Mouse (Mus musculus) CH12.LX (cell line): ENCODE data around the gene Olfr1009. TPM values are rescaled to one million over a fixed set of nuclear protein-coding genes. Genes with fewer than 3 reads are reported as not detected.

Experiments
- DNase-seq: peaks from one replicate; pipeline ENCODE4 v3.0.0-alpha.2; 2013; ENCODE audit errors: extremely low read depth
- H3K27ac ChIP-seq: 2 replicates; pipeline ENCODE4 v1.5.1; 2012; ENCODE audit warnings: low read depth, mild to moderate bottlenecking, control low read depth, moderate library complexity; ENCODE audit not compliant: insufficient read depth
- H3K27me3 ChIP-seq: replicated peaks from 2 replicates; pipeline ENCODE3; 2012; ENCODE audit warnings: inconsistent platforms
- H3K36me3 ChIP-seq, 2 experiments: replicated peaks in 1 of 2; 2 replicates each; pipeline versions ENCODE3 to v1.6.1; 2012; ENCODE audit warnings: inconsistent platforms in 1 of 2, low read length in 1 of 2, mild to moderate bottlenecking in 1 of 2, mixed read lengths in 1 of 2, moderate library complexity in 1 of 2; ENCODE audit not compliant: control insufficient read depth in 1 of 2, insufficient read depth in 1 of 2
- H3K4me1 ChIP-seq, 2 experiments: 2 replicates each; pipeline ENCODE4 v1.6.1; 2012; ENCODE audit warnings: inconsistent platforms in 1 of 2, moderate library complexity in 1 of 2; ENCODE audit not compliant: insufficient read depth in 2 of 2, control insufficient read depth in 1 of 2
- H3K4me2 ChIP-seq: 2 replicates; pipeline ENCODE4 v1.6.1; 2012; ENCODE audit warnings: low read depth, mild to moderate bottlenecking, control low read depth; ENCODE audit not compliant: poor library complexity, insufficient read depth, severe bottlenecking
- H3K4me3 ChIP-seq, 3 experiments: fragments of 150-350 bp in 1 of 3; sonication (generic) in 1 of 3; replicated peaks in 1 of 3; 2 replicates each; pipeline versions ENCODE3 to v1.5.1; 2011 to 2012; ENCODE audit warnings: low read depth in 2 of 3, low read length in 2 of 3, mild to moderate bottlenecking in 2 of 3, moderate library complexity in 2 of 3, control low read depth in 1 of 3, improper control_type of control experiment in 1 of 3, inconsistent platforms in 1 of 3, mixed read lengths in 1 of 3; ENCODE audit not compliant: poor library complexity in 1 of 3
- H3K79me2 ChIP-seq: replicated peaks from 2 replicates; pipeline ENCODE4 v1.6.1; 2012; ENCODE audit warnings: mild to moderate bottlenecking, moderate library complexity; ENCODE audit not compliant: control insufficient read depth, poor library complexity, insufficient read depth, severe bottlenecking; ENCODE audit errors: extremely low read depth
- H3K9ac ChIP-seq: 2 replicates; pipeline ENCODE4 v1.6.1; 2012; ENCODE audit warnings: low read depth, mild to moderate bottlenecking, control low read depth, moderate library complexity; ENCODE audit not compliant: insufficient read depth
- H3K9me3 ChIP-seq: replicated peaks from 2 replicates; pipeline ENCODE3; 2012; ENCODE audit warnings: low read length, inconsistent platforms, mixed read lengths
- CHD2 ChIP-seq: IDR thresholded peaks from 2 replicates; pipeline ENCODE4 v1.6.1; 2011; ENCODE audit warnings: low read length, improper control_type of control experiment
- CTCF ChIP-seq, 2 experiments: IDR thresholded peaks in 1 of 2; conservative IDR thresholded peaks in 1 of 2; 2 replicates each; pipeline ENCODE4 v1.5.1; 2011 to 2012; ENCODE audit warnings: low read depth in 2 of 2, low read length in 2 of 2, improper control_type of control experiment in 1 of 2, inconsistent platforms in 1 of 2, mild to moderate bottlenecking in 1 of 2, moderate library complexity in 1 of 2
- E2F4 ChIP-seq: IDR thresholded peaks from 2 replicates; pipeline ENCODE4 v1.6.1; 2011; ENCODE audit warnings: low read depth, low read length, improper control_type of control experiment; ENCODE audit not compliant: insufficient replicate concordance
- ELF1 ChIP-seq: IDR thresholded peaks from 2 replicates; pipeline ENCODE4 v1.6.1; 2014; ENCODE audit warnings: low read depth, mild to moderate bottlenecking, inconsistent platforms, low read length, improper control_type of control experiment
- EP300 ChIP-seq: IDR thresholded peaks from 2 replicates; pipeline ENCODE4 v1.6.1; 2011; ENCODE audit warnings: low read length, improper control_type of control experiment
- HCFC1 ChIP-seq: IDR thresholded peaks from 2 replicates; pipeline ENCODE4 v1.6.1; 2012; ENCODE audit warnings: low read depth, mild to moderate bottlenecking, inconsistent platforms, low read length, improper control_type of control experiment
- IRF4 ChIP-seq: IDR thresholded peaks from 2 replicates; pipeline ENCODE4 v1.6.1; 2014; ENCODE audit warnings: low read depth, mild to moderate bottlenecking, inconsistent platforms, low read length, improper control_type of control experiment
- JUN ChIP-seq: IDR thresholded peaks from 2 replicates; pipeline ENCODE4 v1.6.1; 2011; ENCODE audit warnings: low read depth, mild to moderate bottlenecking, low read length, improper control_type of control experiment, moderate library complexity; ENCODE audit not compliant: insufficient read depth
- MAFK ChIP-seq: IDR thresholded peaks from 2 replicates; pipeline ENCODE4 v1.6.1; 2011; ENCODE audit warnings: low read length, improper control_type of control experiment; ENCODE audit not compliant: insufficient replicate concordance
- MAX ChIP-seq: IDR thresholded peaks from 2 replicates; pipeline ENCODE4 v1.6.1; 2011; ENCODE audit warnings: low read length, improper control_type of control experiment
- MAZ ChIP-seq: IDR thresholded peaks from 2 replicates; pipeline ENCODE4 v1.6.1; 2012; ENCODE audit warnings: low read depth, mild to moderate bottlenecking, inconsistent platforms, low read length, improper control_type of control experiment, moderate library complexity
- MEF2A ChIP-seq: IDR thresholded peaks from 2 replicates; pipeline ENCODE4 v1.6.1; 2014; ENCODE audit warnings: low read depth, mild to moderate bottlenecking, inconsistent platforms, low read length, improper control_type of control experiment, borderline replicate concordance
- MYC ChIP-seq: IDR thresholded peaks from 2 replicates; pipeline ENCODE4 v1.6.1; 2011; ENCODE audit warnings: low read depth, mild to moderate bottlenecking, improper control_type of control experiment, low read length
- NELFE ChIP-seq: IDR thresholded peaks from 2 replicates; pipeline ENCODE4 v1.6.1; 2011; ENCODE audit warnings: low read depth, low read length, improper control_type of control experiment
- POLR2AphosphoS2 ChIP-seq: IDR thresholded peaks from 2 replicates; pipeline ENCODE4 v1.6.1; 2011; ENCODE audit warnings: low read depth, low read length, improper control_type of control experiment
- RAD21 ChIP-seq: IDR thresholded peaks from 2 replicates; pipeline ENCODE4 v1.6.1; 2011; ENCODE audit warnings: low read depth, mild to moderate bottlenecking, low read length, improper control_type of control experiment, moderate library complexity
- RCOR1 ChIP-seq: conservative IDR thresholded peaks from 2 replicates; pipeline ENCODE4 v1.6.1; 2012; ENCODE audit warnings: low read depth, mild to moderate bottlenecking, inconsistent platforms, low read length, improper control_type of control experiment
- SMC3 ChIP-seq: IDR thresholded peaks from 2 replicates; pipeline ENCODE4 v1.6.1; 2011; ENCODE audit warnings: low read depth, low read length, improper control_type of control experiment
- TCF12 ChIP-seq: IDR thresholded peaks from 2 replicates; pipeline ENCODE4 v1.6.1; 2014; ENCODE audit warnings: low read depth, mild to moderate bottlenecking, inconsistent platforms, low read length, improper control_type of control experiment
- UBTF ChIP-seq: IDR thresholded peaks from 2 replicates; pipeline ENCODE4 v1.6.1; 2012; ENCODE audit warnings: low read depth, mild to moderate bottlenecking, inconsistent platforms, low read length, improper control_type of control experiment, moderate library complexity
- USF1 ChIP-seq: IDR thresholded peaks from 2 replicates; pipeline ENCODE4 v1.6.1; 2014; ENCODE audit warnings: low read depth, mild to moderate bottlenecking, inconsistent platforms, low read length, improper control_type of control experiment
- dilution Hi-C: fragments of 300-500 bp; cut with MboI; formaldehyde crosslinking; loops from 2 replicates; pipeline ENCODE4 v1.14.3; 2020; ENCODE audit warnings: low sequenced_read_pairs; ENCODE audit not compliant: extremely low pct_unique_long_range_greater_than_20kb, extremely low pct_ligation_motif_present
- in situ Hi-C: fragments of 300-500 bp; cut with MboI; formaldehyde crosslinking; loops from 3 replicates; pipeline ENCODE4 v1.14.3; 2019; ENCODE audit warnings: low sequenced_read_pairs, low pct_ligation_motif_present, low pct_unique_long_range_greater_than_20kb, mixed read lengths
- polyA plus RNA-seq: library from polyadenylated mRNA; unstranded; fragments of >175 nt; gene quantifications from 2 replicates; pipeline ENCODE4 v1.2.1, GENCODE M21; 2012; ENCODE audit warnings: low read depth; ENCODE audit not compliant: insufficient read length
- total RNA-seq, 2 experiments: library from RNA; depleted of rRNA; stranded (reverse); fragments of 300-350 nt in 1 of 2; fragments of >200 nt in 1 of 2; gene quantifications; 2 replicates each; pipeline ENCODE4 v1.2.3; 2012 to 2014

Olfr1009 gene
- total and polyA plus RNA-seq, 3 experiments, result not detected

DNA sequence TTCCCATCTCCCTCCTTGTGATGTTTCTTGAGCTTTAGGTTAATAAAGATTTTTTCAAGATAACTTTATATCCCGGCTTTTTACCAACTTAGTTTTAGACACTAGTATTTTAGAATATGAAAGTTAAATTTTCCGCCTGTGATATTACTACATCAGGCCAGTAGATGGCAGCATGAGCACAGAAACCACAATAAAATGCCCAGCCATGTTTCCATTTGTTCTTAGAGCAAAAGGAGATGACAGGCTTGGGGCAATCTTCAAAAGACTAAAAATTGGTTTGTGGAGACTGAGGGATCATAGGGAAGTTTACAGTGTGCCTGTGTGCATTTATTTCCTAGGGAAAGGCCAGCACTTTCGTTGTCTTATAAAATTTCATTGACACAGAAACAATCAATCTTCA lies 10.6 kb downstream of the Olfr1009 start:
- Histone ChIP-seq H3K27ac (no peak overlapping the region), H3K4me2 (no peak overlapping the region), H3K4me1 (no peaks in the 10 kb centered on the region), H3K27me3 (no peaks in the 10 kb centered on the region), H3K9ac (no peak overlapping the region), H3K9me3 (peaks cover 13% of the 10 kb centered on the region), H3K79me2 (no peaks in the 10 kb centered on the region), H3K4me3 (no peak overlapping the region), H3K36me3 (no peaks in the 10 kb centered on the region)
- dilution Hi-C loops, result no loop called here
- in situ Hi-C loops, result loop anchor here (25.0 kb wide), 1 partner anchor 737 kb away; the partner anchor contains the start of genes Olfr1065 and Olfr1066
- TF ChIP-seq MAX (no peak), CHD2 (no peak), SMC3 (peak; percentile 55), RAD21 (peak; percentile 77), CTCF (conservative IDR thresholded peaks at IDR 0.05 in 1 of 2, IDR thresholded peaks at IDR 0.05 in 1 of 2; ENCODE audit: low read depth in 2 of 2, low read length in 2 of 2) (peak in 1 of 2 experiments; percentile 70; a peak in 3 of 4 replicates), E2F4 (no peak), NELFE (no peak)
- DNase-seq, result peak; percentile 8

DNA sequence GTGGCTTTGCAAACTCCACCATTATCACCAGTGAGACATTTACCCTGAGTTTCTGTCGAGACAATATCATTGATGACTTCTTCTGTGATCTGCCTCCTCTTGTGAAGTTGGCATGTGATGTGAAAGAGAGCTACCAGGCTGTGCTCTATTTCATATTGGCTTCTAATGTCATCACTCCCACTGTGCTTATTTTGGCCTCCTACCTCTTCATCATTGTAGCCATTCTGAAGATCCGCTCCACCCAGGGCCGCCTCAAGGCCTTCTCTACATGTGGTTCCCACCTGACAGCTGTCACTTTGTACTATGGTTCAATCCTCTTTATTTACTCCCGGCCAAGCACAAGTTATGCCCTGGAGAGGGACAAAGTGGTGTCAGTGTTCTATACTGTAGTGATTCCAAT lies 38.6 kb downstream of the Olfr1009 start:
- TF ChIP-seq ELF1 (no peak), RAD21 (no peak), RCOR1 (no peak), JUN (no peak), TCF12 (no peak), MYC (no peak), NELFE (no peak), USF1 (no peak), POLR2AphosphoS2 (no peak), MAX (no peak), MEF2A (no peak), MAFK (no peak), IRF4 (no peak), MAZ (no peak), UBTF (no peak), HCFC1 (no peak), EP300 (no peak), CHD2 (no peak), CTCF (conservative IDR thresholded peaks at IDR 0.05 in 1 of 2, IDR thresholded peaks at IDR 0.05 in 1 of 2; ENCODE audit: low read depth in 2 of 2, low read length in 2 of 2) (no peak)
- dilution Hi-C loops, result no loop called here

More for the DNA sequence above, 38.6 kb downstream of the Olfr1009 start:
- no peaks in the 10 kb centered on the region for H3K27me3 ChIP-seq
- peaks cover 15% of the 10 kb centered on the region for H3K9me3 ChIP-seq
- H3K79me2 ChIP-seq, result no peaks in the 10 kb centered on the region
- no peak overlapping the region for H3K4me2 ChIP-seq
- no peaks in the 10 kb centered on the region for H3K4me1 ChIP-seq
- no peak overlapping the region for H3K9ac ChIP-seq
- H3K36me3 ChIP-seq, result no peaks in the 10 kb centered on the region
- H3K4me3 ChIP-seq, result no peak overlapping the region
- no peak overlapping the region for H3K27ac ChIP-seq
- in situ Hi-C loops, result no loop called here
- DNase-seq, result no peak
